Mouse (Mus musculus) liver, embryonic 16.5 days (tissue): ENCODE measurements around the gene Prkg1. TPM values are rescaled to one million over a fixed set of nuclear protein-coding genes. Genes with fewer than 3 reads are reported as not detected.

ENCODE experiments used
- ATAC-seq: fragments of 200-750 bp; cut with Nextera tagmentation; 2 replicates; pipeline ENCODE4 v1.8.0; 2017; ENCODE audit warnings: low read depth, mild to moderate bottlenecking, moderate number of reproducible peaks, moderate library complexity
- H3K27ac ChIP-seq: fragments of 300-500 bp; sonication (generic); 2 replicates; pipeline ENCODE4 v1.5.1; 2014; ENCODE audit warnings: mild to moderate bottlenecking, low read length
- H3K27me3 ChIP-seq: fragments of 300-500 bp; sonication (generic); 2 replicates; pipeline ENCODE4 v1.6.1; 2014; ENCODE audit warnings: low read depth, low read length, mixed read lengths; ENCODE audit not compliant: control insufficient read depth, insufficient read depth
- H3K36me3 ChIP-seq: fragments of 300-500 bp; sonication (generic); 2 replicates; pipeline ENCODE4 v1.6.1; 2014; ENCODE audit warnings: mild to moderate bottlenecking; ENCODE audit not compliant: control insufficient read depth, insufficient read depth
- H3K4me1 ChIP-seq: fragments of 300-500 bp; sonication (generic); 2 replicates; pipeline ENCODE4 v1.6.1; 2014; ENCODE audit warnings: low read depth, low read length, mixed read lengths; ENCODE audit not compliant: control insufficient read depth
- H3K4me2 ChIP-seq: fragments of 300-500 bp; sonication (generic); 2 replicates; pipeline ENCODE4 v1.6.1; 2014; ENCODE audit warnings: low read depth, low read length, mixed read lengths
- H3K4me3 ChIP-seq: fragments of 300-500 bp; sonication (generic); 2 replicates; pipeline ENCODE4 v1.5.1; 2014; ENCODE audit warnings: low read depth, mild to moderate bottlenecking, low read length
- H3K9ac ChIP-seq: fragments of 300-500 bp; sonication (generic); 2 replicates; pipeline ENCODE4 v1.6.1; 2014; ENCODE audit warnings: low read depth, low read length
- H3K9me3 ChIP-seq: fragments of 300-500 bp; sonication (generic); replicated peaks from 2 replicates; pipeline ENCODE4 v1.6.1; 2016; ENCODE audit warnings: low read length; ENCODE audit not compliant: control insufficient read depth
- WGBS: fragments of 180-500 bp; shearing (Covaris S2); extraction: QIAGEN DNeasy Blood & Tissue Kit; methylation state at CpG from one replicate; pipeline ENCODE4 v1.1.7; 2014; ENCODE audit not compliant: insufficient replicate concordance; 5-methylcytosine and 5-hydroxymethylcytosine counted together
- polyA plus RNA-seq: library from polyadenylated mRNA; unstranded; fragments of >200 nt; fragmentation: Nextera tagmentation; extraction: Ambion mirVana; gene quantifications from 2 replicates; pipeline ENCODE4 v1.2.1, GENCODE M21; 2015

Prkg1 gene
- polyA plus RNA-seq, 1 experiment from 2014 or later, result 1.3 TPM

- Histone ChIP-seq H3K9ac (no peak overlapping the region), H3K9me3 (no peaks in the 10 kb centered on the region), H3K27me3 (no peaks in the 10 kb centered on the region), H3K27ac (no peak overlapping the region), H3K4me1 (no peaks in the 10 kb centered on the region), H3K4me2 (no peak overlapping the region), H3K36me3 (no peaks in the 10 kb centered on the region), H3K4me3 (no peak overlapping the region)
- no peak for ATAC-seq
- WGBS, result 9% methylated on average over 8 of the region's 8 CpGs
Measured at GRCm38 (mm10) chr19:30664269-30664668, 1100.6 kb downstream of the Prkg1 start.

GRCm38 (mm10) chr19:30642629-30643170 lies 1122.1 kb downstream of the Prkg1 start:
- H3K27me3 ChIP-seq, result no peaks in the 10 kb centered on the region
- no peaks in the 10 kb centered on the region for H3K36me3 ChIP-seq
- H3K9me3 ChIP-seq, result no peaks in the 10 kb centered on the region
- H3K9ac ChIP-seq, result no peak overlapping the region
- no peak for ATAC-seq
- WGBS, result 53% methylated on average over 5 of the region's 5 CpGs
- no peak overlapping the region for H3K27ac ChIP-seq
- H3K4me1 ChIP-seq, result no peaks in the 10 kb centered on the region
- no peak overlapping the region for H3K4me2 ChIP-seq
- H3K4me3 ChIP-seq, result no peak overlapping the region

GRCm38 (mm10) chr19:30637471-30637870 lies 1127.4 kb downstream of the Prkg1 start:
- no peaks in the 10 kb centered on the region for H3K27me3 ChIP-seq
- H3K4me2 ChIP-seq, result no peak overlapping the region
- no peaks in the 10 kb centered on the region for H3K4me1 ChIP-seq
- H3K9ac ChIP-seq, result no peak overlapping the region
- WGBS, result 67% methylated on average over 8 of the region's 8 CpGs
- H3K36me3 ChIP-seq, result no peaks in the 10 kb centered on the region
- no peak for ATAC-seq
- H3K27ac ChIP-seq, result no peak overlapping the region
- no peak overlapping the region for H3K4me3 ChIP-seq
- no peaks in the 10 kb centered on the region for H3K9me3 ChIP-seq

GRCm38 (mm10) chr19:30631051-30631450 lies 1133.8 kb downstream of the Prkg1 start:
- no peaks in the 10 kb centered on the region for H3K36me3 ChIP-seq

GRCm38 (mm10) chr19:30626036-30626435 lies 1138.8 kb downstream of the Prkg1 start:
- 61% methylated on average over 7 of the region's 7 CpGs for WGBS
- H3K4me3 ChIP-seq, result no peak overlapping the region
- H3K9ac ChIP-seq, result no peak overlapping the region
- no peaks in the 10 kb centered on the region for H3K27me3 ChIP-seq
- no peaks in the 10 kb centered on the region for H3K36me3 ChIP-seq
- H3K4me2 ChIP-seq, result no peak overlapping the region
- H3K4me1 ChIP-seq, result no peaks in the 10 kb centered on the region
- ATAC-seq, result no peak
- H3K27ac ChIP-seq, result no peak overlapping the region
- H3K9me3 ChIP-seq, result no peaks in the 10 kb centered on the region

More at GRCm38 (mm10) chr19:30631051-30631450, 1133.8 kb downstream of the Prkg1 start:
- H3K27ac ChIP-seq, result no peak overlapping the region
- no peaks in the 10 kb centered on the region for H3K4me1 ChIP-seq
- no peaks in the 10 kb centered on the region for H3K9me3 ChIP-seq
- H3K4me2 ChIP-seq, result no peak overlapping the region
- H3K4me3 ChIP-seq, result no peak overlapping the region
- no peaks in the 10 kb centered on the region for H3K27me3 ChIP-seq
- ATAC-seq, result no peak
- 26% methylated on average over 3 of the region's 3 CpGs for WGBS
- H3K9ac ChIP-seq, result no peak overlapping the region

GRCm38 (mm10) chr19:30625391-30625790 lies 1139.4 kb downstream of the Prkg1 start:
- H3K4me3 ChIP-seq, result no peak overlapping the region
- ATAC-seq, result no peak
- H3K36me3 ChIP-seq, result no peaks in the 10 kb centered on the region
- H3K4me1 ChIP-seq, result no peaks in the 10 kb centered on the region
- no peaks in the 10 kb centered on the region for H3K27me3 ChIP-seq
- H3K9me3 ChIP-seq, result no peaks in the 10 kb centered on the region
- WGBS, result 28% methylated on average over 2 of the region's 2 CpGs
- no peak overlapping the region for H3K4me2 ChIP-seq
- no peak overlapping the region for H3K9ac ChIP-seq
- H3K27ac ChIP-seq, result no peak overlapping the region

GRCm38 (mm10) chr19:30623620-30624019 lies 1141.2 kb downstream of the Prkg1 start:
- 64% methylated on average over 7 of the region's 7 CpGs for WGBS
- H3K9ac ChIP-seq, result no peak overlapping the region
- no peak overlapping the region for H3K4me3 ChIP-seq
- no peak for ATAC-seq
- H3K36me3 ChIP-seq, result no peaks in the 10 kb centered on the region
- H3K27me3 ChIP-seq, result no peaks in the 10 kb centered on the region
- H3K9me3 ChIP-seq, result no peaks in the 10 kb centered on the region
- no peak overlapping the region for H3K4me2 ChIP-seq
- H3K4me1 ChIP-seq, result no peaks in the 10 kb centered on the region
- no peak overlapping the region for H3K27ac ChIP-seq

GRCm38 (mm10) chr19:30613150-30613865 lies 1151.5 kb downstream of the Prkg1 start:
- no peak for ATAC-seq
- no peaks in the 10 kb centered on the region for H3K27me3 ChIP-seq
- no peak overlapping the region for H3K4me3 ChIP-seq
- 48% methylated on average over 3 of the region's 3 CpGs for WGBS
- no peak overlapping the region for H3K4me2 ChIP-seq
- no peak overlapping the region for H3K27ac ChIP-seq
- H3K9ac ChIP-seq, result no peak overlapping the region
- H3K4me1 ChIP-seq, result no peaks in the 10 kb centered on the region
- H3K9me3 ChIP-seq, result no peaks in the 10 kb centered on the region
- H3K36me3 ChIP-seq, result no peaks in the 10 kb centered on the region

GRCm38 (mm10) chr19:30586366-30586765 lies 1178.5 kb downstream of the Prkg1 start:
- no peaks in the 10 kb centered on the region for H3K36me3 ChIP-seq
- no peak overlapping the region for H3K9ac ChIP-seq
- no peak for ATAC-seq
- H3K4me1 ChIP-seq, result no peaks in the 10 kb centered on the region
- H3K27ac ChIP-seq, result no peak overlapping the region
- H3K4me3 ChIP-seq, result no peak overlapping the region
- no peaks in the 10 kb centered on the region for H3K9me3 ChIP-seq
- H3K4me2 ChIP-seq, result no peak overlapping the region
- 55% methylated on average over 3 of the region's 3 CpGs for WGBS
- H3K27me3 ChIP-seq, result no peaks in the 10 kb centered on the region
